Mouse (Mus musculus): ENCODE measurements around the gene Cep97.
"Not testable (repeated sequence)": the region's sequence is repeated elsewhere in the genome, so short reads cannot be mapped to it uniquely, and the experiment has no call there.

Cep97 gene

DNA sequence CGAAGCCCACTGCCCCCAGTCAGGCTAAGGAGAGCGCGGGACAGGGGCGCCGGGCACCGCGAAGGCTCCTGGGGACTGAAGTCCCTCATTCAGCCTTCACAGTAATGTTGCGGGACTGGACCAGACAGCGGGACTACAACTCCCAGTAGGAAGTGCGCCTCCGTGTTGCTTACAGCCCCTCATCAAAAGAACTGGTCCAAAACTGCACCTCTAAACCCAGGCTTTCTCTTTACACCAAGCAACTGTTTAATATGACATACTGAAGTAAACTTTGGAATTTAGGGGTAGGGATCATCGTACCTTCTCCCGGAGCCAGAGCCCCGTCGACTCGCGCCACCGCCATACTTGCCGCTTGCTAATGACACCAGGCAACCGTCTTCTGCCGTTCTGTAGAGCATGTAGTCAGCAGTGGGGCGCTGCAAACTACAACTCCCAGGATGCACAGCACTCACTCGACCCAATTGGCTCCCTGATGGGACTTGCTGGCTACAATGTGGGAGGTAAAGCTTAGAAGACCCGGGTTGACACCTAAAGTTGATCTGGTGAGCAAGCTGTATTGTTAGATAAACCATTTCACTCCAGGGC lies at the start of gene Cep97:
Gene Cep97, minus strand, starts transcription at position 403 of the 585 bp plus-strand sequence.
- peak; percentile 92 for DNase-seq (ENCODE audit: low spot score)

DNA sequence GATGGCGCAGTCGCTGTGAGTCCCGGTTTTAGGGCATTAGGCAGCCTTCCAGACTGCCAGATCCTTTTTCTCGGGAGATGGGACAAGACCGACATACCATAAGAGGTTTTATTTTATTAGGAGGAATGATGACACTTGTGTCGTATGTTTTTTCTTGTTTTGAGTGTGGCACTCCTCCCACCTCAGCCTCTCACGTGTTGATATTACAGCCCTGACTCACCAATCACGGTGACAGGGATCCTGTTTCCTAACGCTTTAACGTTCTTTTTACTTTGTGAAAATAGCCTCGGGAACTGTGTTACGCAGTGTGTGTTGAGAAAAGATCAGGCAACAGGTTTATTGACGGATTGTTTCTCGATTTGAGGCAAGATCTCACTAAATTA lies 40.2 kb upstream of the Cep97 start:
- DNase-seq (ENCODE audit: low spot score): no peak

DNA sequence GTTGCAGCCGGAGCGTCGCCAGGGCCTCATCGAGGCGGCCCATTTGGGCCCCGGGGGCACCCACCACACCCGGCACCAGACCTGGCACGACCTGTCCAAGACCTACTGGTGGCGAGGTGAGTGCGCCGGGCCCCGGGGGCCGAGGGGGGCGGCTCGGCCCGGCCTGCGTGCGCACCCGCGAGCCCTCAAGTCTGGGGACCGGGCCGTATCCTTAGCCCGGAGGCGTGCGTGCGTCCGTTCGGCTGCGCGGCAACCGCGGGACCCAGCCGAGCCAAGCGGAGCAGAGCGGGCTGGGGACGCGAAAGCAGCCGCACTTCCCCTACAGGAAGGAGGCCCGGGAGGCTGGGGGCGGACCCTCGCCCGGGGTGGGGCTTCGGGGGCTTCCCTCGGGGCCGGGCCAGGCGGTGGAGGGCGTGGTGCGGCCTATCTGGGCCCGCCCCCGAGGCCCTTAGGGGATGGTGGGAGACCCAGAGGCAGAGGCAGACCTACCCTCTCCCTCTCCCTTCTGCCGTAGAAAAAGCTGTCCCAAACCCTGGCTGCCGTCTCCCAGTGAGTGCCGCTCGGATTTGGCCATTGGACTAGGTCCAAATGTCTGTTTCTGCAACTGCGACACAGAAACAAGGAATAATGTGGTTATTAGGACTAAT lies 39.7 kb upstream of the Cep97 start:
- DNase-seq (ENCODE audit: low spot score): peak; percentile 69

DNA sequence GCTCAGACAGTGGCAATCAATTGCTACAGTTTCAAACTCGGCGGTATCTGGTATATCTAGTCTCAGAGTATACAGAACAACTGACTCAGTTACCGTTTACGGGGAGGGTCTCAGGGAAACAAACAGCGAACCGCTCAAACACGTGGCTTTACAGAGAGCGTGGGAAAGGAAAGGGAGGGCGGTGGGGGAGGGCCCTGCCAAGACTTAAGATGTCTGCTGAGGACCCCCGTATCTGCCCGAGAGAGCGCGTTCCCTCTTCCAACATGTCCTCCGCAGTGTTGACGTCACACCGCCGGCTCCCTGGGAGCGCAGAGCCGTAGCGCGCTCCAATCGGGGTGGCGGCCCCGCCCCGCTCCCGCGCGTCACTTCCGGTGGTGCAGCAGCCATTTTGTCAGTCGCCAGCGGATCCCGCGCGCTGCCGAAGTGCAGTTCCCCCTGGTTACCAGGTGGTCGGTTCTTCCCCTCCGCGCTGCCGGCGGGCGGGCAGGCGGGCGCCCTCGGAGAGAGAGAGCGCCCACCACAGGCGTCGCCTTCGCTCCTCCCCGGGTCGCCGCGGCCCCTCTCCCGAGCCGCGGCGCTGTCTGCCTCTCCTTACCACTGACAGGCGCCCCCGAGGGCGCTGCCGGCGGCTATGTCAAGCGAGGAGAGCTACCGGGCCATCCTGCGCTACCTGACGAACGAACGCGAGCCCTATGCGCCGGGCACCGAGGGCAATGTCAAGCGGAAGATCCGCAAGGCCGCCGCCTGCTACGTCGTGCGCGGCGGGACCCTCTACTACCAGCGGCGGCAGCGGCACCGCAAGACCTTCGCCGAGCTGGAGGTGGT lies 39.0 kb upstream of the Cep97 start, which contains the start of gene Zbtb11:
Gene Zbtb11, plus strand, starts transcription at position 453 of the 825 bp plus-strand sequence.
- DNase-seq (ENCODE audit: low spot score): peak; percentile 97

DNA sequence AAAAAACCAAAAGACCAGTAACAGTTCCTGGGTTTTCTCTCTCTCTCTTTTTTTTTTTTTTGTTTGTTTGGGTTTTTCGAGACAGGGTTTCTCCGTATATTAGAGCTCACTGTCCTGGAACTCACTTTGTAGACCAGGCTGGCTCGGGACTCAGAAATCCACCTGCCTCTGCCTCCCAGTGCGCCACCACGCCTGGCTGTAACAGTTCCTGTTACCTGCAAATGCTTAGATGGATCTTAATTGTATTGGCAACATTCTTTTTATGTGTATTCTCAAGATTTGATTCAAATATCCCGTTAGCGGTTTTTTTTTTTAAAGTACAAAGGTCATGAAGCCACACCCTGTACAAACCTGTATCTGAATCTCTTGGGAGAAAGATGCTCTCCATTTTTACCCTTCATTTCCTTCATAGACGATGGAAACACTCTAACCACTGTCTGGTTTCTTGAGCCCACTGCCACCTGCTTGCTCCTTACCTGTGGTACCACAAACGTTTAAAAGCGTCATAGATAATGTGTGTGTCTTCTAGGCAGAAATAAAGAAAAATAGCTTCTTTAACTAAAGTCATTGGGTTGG lies 38.1 kb upstream of the Cep97 start:
- no peak for DNase-seq (ENCODE audit: low spot score)

DNA sequence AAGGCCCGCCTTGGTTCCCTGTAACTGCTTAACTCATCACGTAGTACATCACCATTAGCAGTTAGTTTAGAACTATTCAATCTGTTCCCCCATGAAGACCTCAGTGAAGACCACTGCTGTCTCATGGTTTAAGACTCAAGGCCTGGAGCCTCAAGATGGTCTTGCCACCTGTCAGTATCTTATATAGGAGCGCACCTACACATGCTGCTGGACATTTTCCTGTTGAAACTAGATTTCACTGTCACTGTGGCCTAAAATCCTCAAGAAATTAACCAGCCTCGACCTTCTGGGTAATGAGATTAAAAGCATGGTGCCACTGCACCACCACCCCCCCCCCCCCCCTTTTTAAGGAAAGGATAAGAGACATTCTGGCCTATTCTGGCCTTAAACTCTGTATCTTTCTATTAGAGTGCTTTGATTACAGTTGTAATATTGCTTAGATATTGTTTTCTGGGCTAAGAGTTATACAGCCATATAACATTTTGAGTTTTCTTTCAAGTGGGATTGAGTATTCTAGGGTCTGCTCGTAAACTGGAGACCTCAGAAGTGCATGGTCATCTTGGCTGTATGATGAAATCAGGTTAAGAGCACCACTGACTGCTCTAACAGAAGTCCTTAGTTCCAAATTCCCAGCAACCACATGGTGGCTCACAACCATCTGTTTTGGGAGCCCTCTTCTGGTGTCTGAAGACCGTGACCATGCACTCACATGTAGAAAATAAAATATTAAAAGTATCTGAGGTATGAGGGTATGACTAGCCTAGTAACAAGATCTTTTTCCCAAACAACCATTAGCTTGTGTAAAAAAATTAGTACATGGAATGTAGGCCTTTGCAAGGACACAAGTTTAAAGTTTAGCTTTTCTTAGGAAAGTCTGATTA lies 37.3 kb upstream of the Cep97 start:
- no peak for DNase-seq (ENCODE audit: low spot score)

DNA sequence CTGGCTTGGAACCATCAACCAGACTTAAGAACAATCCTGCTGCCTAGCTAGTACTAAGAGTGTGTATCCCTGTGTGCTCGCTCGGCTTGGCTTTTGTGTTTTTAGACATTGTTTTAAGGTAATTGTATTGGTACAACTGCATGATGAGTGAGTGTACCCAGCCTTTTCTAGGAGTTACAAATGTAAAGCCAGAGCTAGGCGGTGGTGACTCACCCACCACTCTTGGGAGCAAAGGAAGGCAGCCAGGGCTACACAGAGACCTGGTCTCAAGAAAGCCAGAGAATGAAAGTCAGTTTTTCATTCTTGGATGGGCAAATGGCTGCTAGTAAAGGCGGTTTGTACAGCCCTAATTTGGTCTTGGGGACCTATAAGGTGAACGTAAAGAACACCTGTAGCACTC lies 35.8 kb upstream of the Cep97 start:
- no peak for DNase-seq (ENCODE audit: low spot score)

DNA sequence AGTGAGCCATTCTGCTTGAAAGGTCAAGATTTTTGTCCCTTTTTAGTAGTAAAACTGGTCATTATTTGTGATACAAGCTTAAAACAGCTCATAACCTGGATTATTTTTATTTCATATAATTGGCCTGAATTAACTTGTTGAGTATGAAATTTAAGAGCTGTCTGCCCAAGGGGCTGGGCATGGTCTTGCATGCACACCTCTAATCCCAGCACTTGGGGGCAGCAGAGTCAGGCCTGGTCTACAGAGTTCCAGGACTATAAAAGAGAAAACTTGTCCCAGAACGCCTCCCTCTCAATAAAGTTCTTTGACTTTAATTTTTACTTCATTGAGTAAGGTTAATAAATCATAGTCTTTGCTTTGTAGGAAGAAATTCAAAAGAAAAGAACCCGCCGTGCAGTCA lies 34.5 kb upstream of the Cep97 start:
- DNase-seq (ENCODE audit: low spot score): no peak

DNA sequence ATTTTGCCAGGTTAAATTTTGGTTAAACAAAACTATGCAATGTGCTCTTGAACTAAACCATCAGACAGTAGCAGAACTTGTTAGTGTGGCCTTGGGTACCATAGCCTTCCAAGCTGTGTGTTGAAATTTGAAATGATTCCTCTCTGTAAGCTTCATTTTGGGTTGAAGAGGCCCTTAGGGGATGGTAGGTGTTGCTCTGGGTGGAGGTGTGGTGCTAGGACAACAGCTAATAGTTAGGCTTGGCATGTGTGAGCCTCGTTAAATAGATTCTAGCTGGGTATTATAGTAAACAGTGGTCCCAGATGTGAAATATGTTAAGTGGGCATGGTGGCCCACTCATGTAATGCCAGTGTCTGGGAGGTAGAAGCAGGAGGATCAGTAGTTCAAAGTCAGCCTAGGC lies 32.6 kb upstream of the Cep97 start:
- no peak for DNase-seq (ENCODE audit: low spot score)

DNA sequence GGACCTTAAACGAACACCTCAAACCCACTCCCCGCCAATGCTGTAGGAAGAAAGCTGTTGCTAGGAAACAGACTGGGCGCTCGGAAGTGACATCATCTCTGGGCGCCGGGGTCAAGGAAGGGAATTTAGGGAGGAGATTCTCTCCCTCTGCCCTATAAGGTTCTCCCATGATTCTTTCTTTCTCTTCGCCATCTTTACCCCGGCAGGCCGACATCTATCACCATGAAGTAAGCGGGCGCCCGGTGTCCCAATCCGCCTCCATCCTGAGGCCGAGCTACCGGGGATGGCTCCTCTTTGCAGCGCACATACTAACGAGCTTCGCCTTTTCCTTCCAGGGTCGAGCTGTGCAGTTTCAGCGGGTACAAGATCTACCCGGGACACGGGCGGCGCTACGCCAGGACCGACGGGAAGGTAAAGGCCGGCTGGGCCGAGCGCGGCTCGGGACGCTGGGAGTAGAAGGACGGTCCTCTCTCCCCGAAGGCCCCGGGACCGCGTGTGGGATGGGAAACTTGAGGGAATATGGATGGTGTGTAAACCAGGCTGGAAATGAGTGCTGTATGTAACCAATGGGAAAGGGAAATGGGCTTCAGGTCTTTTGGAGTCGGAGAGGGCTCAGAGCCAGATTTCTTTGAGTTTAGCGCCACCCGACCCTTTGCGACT lies 31.7 kb upstream of the Cep97 start, which contains the start of gene Rpl24:
Gene Rpl24, plus strand, starts transcription at position 64 of the 660 bp plus-strand sequence.
- peak; percentile 94 for DNase-seq (ENCODE audit: low spot score)

DNA sequence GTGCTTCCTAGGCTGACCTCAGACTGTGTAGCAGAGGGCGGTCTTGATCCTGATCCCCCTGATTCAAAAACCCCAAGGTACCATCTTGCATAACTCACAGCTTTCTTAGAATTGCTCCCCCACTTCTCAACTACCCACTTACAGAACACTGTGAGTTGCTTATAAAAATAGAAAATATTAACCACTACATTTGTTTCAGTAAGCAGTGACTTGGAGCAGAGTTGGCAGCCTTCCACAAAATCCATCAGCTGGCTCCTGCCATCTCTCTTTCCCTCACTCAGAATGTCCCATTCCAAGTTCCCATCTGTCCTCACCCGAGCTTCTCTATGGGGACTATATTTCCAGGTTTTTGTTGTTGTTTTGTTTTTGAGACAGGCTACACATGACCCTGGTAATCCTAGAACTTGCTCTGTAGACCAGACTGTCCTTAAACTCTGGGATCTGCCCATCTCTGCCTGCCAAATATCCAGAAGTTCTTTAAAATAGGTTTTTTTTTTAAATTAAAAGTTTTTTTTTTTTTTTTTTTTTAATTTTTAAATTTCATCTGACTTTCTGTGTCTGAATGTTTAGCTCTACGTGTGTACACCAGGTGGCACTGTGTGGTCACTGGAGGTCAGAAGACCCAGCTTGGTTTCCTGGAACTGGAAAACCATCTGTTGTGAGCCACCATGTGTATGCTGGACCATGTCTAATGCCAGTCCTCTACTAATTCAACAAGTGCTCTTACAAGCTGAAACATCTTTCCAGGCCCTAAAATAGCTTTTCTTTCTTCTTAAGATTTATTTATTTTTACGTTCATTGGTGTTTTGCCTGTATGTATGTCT lies 29.7 kb upstream of the Cep97 start:
- no peak for DNase-seq (ENCODE audit: low spot score)

DNA sequence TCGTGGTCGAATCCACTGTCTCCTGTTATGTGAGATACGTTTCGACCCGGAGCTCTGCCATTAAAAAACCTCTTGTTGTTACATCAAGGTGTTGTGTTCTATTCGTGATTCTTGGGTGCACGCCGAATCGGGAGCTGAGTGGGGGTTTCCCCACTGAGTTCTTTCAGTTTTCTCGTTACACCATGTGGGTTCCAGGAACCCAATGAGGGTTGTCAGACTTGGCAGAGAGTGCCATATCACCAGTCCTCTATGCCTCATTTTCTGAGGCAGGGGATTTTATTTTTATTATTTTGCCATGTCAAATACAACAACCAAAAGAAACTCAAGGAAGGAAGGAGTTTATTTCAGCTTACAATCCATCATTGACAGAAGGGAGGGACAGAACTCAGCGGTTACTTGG lies 28.4 kb upstream of the Cep97 start:
- DNase-seq (ENCODE audit: low spot score): not testable (repeated sequence)

DNA sequence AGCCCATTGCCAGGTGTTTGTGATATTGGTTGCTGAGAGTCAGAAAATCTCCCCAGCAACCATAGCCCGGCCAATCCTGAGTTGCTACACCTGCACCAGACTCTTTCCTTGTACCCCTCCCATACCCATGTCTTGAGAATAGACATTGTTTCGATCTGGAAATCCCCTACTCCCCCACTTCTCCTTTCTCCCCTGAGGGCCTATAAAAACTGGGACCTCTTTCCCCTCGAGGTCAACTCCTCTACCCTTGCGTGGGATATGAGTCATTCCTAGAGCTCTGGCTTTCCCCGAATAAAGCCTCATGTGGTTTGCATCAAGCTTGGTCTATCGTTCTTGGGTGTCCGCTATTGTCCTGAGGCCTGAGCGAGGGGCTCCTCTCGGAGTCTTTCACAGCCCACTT lies 19.5 kb upstream of the Cep97 start:
- DNase-seq (ENCODE audit: low spot score): not testable (repeated sequence)

DNA sequence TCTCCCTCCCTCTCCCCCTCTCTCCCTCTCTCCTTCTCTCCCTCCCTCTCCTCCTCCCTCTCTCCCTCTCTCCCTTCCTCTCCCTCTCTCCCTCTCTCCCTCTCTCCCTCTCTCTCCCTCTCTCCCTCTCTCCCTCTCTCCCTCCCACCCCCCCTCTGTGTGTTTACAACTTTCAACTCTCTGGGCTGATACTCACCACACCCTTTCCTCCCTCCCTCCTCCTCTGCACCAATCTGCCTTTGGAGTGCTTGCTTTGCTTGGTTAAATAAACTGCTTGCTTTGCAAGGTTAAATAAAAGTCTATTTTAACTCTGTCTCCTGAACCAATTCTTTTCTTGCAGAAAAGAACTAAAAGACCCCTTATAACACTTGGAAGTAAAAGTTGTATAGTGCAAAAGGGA lies 18.1 kb upstream of the Cep97 start:
- DNase-seq (ENCODE audit: low spot score): no peak

DNA sequence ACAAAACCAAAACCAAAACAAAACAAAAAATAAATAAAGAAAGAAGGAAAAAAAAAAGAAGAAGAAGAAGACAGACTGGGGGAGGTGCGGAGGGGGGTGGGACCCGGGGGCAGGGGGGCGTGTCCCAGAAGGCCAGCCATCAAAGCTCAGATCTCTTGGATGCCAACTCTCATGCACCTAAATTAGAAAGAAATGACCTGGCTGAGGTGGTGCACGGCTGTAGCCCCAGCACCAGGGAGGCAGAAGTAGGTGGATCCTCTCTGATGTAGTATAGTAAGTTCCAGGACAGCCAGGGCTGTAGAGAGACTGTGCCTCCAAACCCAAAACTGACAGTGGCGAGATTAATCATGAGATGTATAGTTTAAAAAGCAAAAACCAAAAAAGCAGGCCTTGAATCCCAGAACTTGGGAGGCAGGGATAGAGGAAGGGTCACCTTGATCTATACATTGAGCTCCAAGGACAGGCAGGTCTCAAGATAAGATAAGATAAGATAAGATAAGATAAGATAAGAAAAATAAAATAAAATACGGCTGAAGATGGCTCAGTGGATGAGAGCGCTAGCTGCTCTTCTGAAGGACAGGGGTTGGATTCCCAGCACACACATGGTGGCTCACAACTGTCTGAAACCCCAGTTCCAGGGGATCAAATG lies 17.1 kb upstream of the Cep97 start:
- DNase-seq (ENCODE audit: low spot score): no peak

DNA sequence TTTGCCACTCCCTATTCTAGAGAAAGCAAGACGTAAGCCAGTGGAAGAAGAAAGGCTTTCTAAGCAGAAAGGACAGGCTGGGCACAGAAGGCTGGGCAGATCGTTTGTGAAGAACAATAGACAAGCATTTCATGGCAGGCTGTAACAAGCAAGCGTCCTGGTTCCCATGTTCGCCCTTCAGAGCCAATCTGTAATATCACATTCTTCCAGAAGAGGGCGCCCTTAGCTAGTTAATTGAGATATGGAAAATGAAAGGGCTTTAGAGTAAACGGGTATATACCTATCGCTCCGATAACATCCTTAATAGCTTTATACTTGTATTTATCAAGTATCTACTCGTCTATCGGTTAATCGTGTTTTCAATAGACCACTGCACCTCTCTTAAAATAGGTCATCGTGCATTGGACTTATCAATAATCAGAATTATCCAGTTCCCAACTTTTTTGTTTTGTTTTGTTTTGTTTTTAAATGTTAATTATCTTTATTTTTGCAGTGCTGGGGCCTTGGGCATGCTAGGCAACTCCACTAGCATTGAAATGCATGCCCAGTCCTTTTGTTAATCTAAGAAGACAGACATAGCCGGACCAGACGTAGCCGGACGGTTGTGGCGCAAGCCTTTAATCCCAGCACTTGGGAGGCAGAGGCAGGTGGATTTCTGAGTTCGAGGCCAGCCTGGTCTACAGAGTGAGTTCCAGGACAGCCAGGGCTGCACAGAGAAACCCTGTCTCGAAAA lies 16.5 kb upstream of the Cep97 start:
- DNase-seq (ENCODE audit: low spot score): peak; percentile 71

DNA sequence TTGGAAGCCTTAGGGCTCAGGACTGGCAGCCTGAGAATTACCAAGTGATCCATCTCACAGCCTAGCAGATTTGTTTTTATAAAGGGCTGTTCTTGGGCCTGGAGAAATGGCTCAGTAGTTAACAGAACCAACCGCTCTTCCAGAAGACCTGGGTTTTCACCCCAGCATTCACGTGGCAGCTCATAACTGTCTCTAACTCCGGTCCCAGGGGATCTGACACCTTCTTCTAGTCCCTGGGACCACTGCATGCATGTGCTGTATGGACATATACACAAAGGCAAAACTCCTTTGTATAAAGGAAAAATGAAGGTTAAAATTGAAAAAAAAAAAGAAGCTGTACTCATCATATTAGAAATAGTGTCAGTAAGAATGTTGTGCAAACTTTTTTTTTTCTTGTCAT lies 15.8 kb upstream of the Cep97 start:
- no peak for DNase-seq (ENCODE audit: low spot score)

DNA sequence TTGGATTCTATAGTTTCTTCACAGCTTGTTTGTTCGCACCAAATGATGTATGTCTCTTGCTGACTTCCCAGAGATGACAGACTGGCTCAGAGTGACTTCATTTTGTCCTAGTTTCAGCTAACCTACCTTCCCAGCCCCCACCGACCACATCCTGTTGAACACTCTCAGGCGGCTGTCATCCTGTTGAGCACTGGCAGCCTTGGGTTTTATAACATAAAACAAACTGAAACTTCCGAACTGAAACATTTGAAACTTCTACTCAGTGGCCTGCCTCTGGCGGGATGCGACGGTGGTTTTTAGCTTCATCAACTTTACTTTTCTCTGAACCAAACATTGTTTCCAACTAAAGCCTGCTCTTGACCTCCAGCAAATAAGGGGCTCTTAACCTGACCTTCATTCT lies 14.3 kb upstream of the Cep97 start:
- DNase-seq (ENCODE audit: low spot score): no peak

DNA sequence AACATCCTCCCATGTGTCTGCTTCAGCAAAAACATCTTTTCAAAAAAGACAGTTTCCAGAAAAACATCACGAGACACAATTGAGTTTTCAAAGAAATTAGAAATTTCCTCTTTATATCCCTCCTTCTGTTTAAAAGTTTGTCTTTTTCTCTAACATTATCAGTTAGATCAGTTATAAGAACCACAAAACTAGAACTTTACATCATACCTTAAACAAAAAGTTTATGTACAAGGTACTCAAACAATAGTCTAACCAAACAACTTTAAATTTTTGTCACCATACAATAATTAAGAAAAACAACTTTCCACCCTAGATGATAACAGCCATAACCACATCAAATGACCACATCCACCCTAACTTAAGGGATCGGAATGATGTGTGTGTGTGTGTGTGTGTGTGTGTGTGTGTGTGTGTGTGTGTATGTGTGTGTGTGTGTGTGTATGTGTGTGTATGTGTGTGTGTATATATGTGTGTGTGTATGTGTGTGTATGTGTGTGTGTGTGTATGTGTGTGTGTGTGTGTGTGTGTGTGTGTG lies 13.3 kb upstream of the Cep97 start:
- DNase-seq (ENCODE audit: low spot score): not testable (repeated sequence)

Measured in left cerebral cortex, adult 11 months (tissue).